Mouse (Mus musculus): ENCODE measurements at regions not wholly inside any gene's neighbourhood (a gene's known extent, or its start where the extent isn't known, plus 50 kb on each side); places are given as distances from the start of the nearest gene placed in this dataset.

DNA sequence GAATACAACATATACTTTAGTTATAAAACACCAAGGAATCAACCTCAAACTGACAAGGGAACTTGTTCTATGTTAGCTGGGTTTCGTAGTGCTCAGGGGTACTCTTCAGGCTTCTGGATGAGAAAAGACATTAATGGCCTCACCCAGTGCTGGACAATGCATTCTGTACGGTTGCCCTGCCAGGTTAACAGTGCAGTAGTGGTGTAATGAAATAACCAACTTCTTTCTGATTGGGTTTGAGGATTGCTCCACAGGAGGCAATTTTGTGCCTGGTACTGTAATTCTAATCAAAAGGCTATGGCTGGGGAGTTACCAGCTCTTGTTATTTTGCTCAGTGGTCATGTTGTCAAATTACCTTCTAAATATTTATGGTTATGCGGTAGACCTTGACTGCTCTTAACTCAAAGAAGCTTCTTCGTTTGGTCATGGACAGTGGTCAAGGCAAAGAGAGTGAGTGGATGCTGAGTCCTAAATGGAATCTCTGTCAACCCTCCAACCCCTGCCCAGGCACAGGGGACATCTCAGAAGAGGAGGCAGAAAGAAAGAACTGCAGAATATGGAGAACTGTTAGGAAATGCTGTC lies 158.8 kb upstream of the B3gat2 start:
- DNase-seq (ENCODE audit: low spot score) = no peak

DNA sequence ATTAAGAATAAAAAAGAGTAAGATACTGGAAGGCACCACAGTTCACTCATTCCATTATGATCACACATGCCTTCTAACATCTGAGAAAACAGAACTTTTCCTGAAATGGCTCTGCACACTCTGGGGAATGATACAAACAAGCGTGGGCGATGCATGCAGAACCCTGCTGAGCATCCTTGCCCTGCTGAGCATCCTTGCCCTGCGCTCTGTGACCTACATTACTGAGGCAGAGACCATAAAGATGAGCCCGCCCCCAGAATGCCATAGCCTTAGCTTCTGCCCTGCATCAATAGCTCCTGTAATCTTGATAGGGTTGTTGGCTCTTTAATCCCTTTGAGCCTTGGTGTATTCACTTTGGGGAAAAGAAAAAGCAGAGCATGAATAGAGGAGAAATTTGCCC lies 132.2 kb upstream of the B3gat2 start:
- no peak for DNase-seq (ENCODE audit: low spot score)

DNA sequence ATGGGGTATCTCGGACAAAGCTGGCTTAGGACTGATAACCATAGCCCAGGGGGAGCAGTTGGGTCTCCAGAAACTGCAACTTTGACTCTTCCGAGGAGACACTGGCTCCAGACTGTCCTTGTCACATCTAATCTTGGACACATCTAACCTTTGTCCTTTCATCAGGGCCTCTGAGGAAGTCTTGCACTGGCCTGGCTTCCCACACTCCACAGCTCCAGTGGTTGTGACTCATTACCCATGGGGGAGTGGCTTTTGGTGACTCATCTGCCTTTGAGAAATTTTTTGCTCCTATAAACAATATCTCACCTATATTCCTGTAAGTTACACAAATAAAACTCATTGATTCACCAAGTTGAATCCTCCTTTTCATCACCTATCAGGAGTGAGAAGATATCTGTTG lies 116.5 kb upstream of the B3gat2 start:
- no peak for DNase-seq (ENCODE audit: low spot score)

DNA sequence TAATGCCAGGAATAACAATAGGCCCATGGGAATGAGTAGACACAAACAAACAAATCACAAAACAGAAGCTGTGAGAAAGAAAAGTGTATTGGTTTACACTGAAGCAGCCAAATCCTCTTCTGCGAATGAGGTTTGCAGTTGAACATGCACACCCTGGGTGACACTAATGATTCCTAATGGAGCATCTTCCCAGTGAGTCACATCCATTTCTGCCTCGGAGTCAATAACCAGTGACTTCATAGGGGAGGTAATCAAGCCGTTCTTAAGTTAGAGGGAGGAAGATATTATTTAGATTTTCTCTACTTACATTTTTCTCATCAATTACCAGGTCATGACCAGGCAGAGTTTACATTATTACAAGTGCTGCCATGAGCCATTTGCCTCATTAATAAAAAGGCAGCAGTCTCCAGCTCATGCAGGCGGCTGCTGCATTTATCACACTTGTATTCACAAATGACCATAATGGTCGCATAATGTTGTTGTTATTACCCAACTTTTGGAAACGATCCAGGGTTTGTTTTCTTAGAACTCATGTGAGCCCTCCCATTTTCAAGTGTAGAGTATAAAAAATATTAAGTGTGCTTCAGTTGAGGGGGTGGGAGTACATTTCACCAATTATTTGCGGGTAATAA lies 112.6 kb upstream of the B3gat2 start:
- no peak for DNase-seq (ENCODE audit: low spot score)

DNA sequence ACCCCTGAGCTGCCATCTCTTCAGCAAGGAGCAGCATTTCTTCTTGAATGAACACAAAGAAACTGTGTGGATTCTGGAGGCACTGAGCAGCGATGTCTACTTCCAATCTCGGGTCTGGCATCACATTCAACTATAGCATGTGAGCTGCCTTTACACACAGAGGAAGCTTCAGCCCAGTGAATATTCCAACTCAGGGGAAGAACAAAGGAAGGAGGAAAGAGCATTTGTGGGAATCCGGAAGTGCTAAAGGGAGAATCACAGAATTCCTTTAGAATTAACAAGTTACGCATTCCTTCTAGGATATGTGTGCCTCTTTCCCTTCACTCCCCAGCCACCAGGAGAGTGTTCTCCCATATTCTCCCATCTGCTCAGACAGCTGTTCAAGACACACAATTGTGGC lies 111.7 kb upstream of the B3gat2 start:
- no peak for DNase-seq (ENCODE audit: low spot score)

DNA sequence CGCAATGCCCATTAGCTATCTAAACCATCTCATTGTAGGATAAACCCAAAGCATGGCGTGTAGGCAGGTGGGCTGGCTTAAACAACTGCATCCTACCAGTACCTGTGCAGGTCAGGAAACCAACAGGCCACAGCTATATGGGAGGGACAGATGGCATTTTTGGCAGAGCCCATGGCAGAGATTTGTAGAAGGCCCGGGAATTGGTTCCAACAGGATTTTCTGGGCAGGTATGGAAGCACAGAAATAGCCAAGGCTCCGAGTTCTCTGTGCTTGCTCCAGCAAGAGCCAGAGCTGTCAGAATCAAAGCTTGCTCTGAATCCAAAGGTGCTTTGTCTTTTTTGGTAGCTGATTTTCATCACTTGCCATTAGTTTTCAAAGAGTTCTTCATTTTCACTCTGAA lies 107.9 kb upstream of the B3gat2 start:
- no peak for DNase-seq (ENCODE audit: low spot score)

DNA sequence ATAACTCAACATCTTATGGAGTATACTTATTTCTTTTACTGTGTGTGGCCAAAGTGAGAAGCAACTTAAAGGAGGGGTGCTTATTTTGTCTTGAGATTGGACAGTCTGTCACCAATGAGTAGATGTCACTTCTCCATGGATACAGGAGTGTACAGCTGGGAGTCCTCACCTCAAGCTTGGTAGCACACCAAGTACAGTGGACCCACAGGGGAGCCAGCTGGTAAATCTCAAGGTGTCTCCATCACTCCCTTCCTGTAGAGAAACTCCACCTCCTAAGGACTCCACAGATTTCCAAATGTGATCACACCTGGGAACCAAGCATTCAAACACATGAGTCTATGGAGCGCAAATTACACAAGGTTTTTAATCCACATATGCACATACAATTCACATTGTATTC lies 105.8 kb upstream of the B3gat2 start:
- no peak for DNase-seq (ENCODE audit: low spot score)

DNA sequence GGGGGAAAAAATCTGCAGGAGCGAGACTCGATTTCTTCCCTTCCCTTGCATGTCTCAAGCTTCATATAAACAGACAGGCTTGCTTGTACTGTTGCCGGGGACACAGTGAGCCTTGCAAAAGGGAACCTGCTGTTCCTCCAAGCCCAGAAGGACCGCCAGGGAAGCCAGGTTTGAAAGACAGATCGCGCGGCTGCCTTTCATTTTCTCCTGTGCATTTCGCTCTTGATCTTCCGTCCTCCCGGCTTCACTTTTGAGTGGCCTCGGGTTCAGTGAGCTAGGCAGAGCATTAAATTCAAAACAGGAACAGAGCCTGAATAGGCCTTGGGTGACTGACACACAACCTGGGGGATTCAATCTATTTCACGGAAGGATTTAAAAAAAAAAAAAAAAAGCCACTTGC lies 105.3 kb upstream of the B3gat2 start:
- DNase-seq (ENCODE audit: low spot score) = no peak

DNA sequence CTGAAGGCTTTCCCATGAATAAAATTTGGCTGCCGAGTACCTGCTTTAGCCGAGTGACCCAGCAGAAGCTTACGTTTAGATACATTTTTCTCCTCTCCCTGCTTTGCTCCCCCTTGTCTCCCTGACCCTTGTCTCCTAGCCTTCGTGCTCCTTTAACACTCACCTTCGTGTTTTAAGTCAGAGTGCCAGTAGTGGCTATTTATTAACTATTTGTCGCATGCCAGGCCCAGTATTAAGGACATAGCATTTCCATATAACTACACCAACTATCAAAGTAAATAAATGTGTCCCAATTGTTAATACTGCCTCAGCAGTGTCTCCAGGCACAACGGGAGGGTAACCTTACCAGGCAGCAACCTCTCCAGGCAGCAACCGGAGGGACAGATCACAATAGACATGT lies 104.8 kb upstream of the B3gat2 start:
- DNase-seq (ENCODE audit: low spot score) = no peak

DNA sequence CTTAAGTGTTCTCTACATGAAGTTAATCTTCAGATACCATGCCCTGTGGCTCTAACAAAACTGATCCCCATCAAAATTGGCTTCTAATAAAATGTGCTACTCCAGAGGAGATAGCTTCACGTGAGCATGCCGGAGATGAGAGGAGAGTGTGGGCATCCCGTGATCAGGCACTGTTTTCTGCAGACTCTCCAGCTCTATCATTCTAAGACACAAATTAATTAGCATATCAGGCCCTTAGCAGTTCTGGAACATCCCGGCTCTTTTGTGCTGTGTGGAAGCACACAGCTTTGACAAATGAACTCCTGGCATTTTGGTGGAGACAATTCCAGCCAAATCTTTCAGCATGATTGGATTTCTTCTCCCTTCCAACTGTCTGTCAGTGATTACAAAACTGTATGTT lies 91.0 kb upstream of the B3gat2 start:
- DNase-seq (ENCODE audit: low spot score) = no peak

DNA sequence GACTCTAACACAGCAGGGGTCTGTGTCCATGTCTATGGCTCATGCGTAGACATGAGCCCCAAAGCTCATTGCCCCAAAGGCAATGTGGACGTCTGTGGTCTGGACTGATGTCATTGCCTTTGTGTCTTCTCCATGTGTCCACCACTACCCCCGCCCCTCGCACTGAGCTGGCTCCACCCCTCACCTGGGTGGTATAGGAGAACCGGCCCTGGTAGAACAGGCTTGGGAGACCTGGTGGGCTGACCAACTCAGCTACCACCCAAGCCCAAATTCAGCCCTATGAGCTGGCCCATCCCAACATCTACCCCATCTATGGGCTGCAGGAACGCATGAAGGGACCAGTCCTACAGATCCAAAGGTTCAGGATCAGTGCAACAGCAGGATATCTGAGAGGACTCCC lies 87.2 kb upstream of the B3gat2 start:
- DNase-seq (ENCODE audit: low spot score) = no peak

DNA sequence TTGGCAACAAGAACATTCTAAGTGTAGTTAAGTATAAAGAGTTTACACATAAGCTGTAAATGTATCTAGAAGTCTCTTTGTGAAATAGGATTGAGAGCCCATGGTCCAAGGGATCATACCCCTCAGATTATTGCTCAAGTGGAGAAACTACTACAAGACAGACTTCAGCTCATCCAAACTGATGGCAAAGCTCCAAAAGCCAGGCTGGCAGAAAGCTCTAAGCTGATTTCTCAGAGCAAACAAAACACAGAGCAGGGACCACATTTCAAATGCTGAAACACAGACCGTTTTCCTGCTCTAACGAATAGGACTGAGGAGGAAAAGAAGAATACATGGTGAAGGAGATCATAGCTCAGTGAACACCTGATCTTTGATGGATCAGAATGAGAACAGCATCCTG lies 85.3 kb upstream of the B3gat2 start:
- DNase-seq (ENCODE audit: low spot score) = no peak

DNA sequence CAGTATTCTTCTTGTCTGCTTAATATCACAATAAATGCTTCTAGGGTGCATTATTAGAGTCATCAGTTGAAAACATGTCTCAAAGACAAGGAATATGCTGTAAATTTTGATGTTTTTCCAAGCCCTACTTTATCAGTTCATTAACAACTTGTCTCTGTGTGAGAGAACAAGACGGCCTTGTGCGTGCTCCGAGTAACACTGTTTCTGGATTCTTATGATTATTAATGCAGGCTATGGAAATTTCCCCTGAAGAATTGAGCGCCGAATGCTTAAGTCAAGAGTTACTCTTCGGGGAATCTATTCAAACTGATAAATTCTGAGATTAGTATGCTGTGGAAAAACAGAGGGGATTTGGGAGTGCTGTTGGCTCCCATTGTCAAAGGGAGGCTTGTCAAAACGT lies 72.2 kb upstream of the B3gat2 start:
- no peak for DNase-seq (ENCODE audit: low spot score)

DNA sequence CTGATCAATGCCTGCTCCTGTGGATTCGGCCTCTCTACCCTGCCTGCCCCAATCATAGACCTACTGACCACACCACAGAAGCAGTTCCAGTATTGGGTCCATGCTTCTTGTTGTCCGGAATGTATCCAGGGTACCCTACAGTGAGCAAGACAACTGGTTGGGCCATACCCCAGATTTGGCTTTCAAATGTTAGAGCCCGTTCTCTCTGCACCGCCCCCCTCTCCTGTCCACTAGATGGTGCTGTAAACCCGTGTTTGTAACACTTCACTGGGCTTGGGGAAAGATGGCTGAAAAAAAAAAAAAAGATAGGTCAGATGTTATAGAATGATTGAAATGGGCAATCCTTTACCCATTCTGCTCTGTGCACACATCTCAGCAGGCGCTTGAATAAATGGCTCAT lies 56.1 kb upstream of the B3gat2 start:
- DNase-seq (ENCODE audit: low spot score) = peak; percentile 10

DNA sequence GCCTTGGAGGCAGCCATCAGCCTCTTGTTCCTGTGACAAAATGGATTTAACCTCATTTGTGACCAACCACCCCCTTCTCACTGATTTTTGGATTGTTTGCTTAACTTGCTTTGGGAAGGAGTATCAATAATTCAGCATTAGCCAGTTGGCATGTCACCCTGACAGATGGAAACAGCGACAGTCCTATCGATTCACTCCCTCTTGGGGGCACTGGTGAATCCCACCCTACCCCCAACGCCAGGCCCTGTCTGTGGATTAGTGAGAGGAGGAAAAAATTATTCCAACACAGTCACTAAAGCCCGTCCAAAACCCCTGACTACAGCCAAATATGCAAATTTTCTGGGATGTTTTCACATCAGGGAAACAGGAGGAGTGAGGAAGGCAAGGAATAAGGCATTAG lies 55.1 kb upstream of the B3gat2 start:
- DNase-seq (ENCODE audit: low spot score) = no peak
